Mouse (Mus musculus) forelimb bud, embryonic 11.5 days (tissue): ENCODE measurements around the gene Clock.

Experiments
- DNase-seq: peaks from one replicate; pipeline ENCODE4 v3.0.0-alpha.2; 2012; ENCODE audit warnings: low read depth, low spot score

Clock gene

DNA sequence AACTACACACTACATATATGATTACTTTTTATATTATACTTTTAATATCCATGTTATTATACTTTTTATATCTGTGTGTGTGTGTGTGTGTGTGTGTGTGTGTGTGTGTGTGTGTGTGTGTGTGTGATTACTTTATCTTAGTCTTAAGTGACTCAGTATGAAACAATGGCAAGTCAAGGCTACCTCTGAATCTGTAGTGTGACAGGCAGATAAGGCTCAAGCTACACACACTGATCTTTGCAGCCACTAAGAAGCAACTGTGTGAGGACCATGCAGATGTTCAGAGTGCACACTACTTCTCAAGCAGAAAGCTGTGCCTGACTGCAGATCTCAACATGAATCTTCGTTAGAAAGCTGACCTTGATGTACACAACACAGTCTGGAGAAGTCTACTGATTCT lies 20.7 kb downstream of the Clock start:
- DNase-seq = no peak

- no peak for DNase-seq
Measured at GRCm38 (mm10) chr5:76274977-76275376, 29.6 kb downstream of the Clock start.

DNA sequence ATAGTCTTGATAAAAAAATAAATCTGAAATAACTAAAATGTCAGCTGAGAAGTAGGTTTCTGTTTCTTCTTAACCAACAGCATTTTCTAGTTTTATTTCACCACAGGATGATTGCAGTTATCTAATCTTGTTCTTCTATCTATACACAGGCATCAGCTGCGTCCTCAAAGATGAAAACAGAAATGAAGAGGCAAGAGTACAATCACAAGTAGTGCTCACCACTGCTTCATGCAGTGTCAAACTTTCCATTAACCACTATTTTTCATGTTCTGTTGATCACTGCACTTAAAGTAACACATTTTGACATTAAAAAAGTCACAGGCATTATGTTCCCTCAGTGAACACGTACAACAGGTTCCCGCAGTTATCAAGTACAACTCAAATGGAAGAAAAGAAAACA lies 53.6 kb downstream of the Clock start:
- DNase-seq = no peak

DNA sequence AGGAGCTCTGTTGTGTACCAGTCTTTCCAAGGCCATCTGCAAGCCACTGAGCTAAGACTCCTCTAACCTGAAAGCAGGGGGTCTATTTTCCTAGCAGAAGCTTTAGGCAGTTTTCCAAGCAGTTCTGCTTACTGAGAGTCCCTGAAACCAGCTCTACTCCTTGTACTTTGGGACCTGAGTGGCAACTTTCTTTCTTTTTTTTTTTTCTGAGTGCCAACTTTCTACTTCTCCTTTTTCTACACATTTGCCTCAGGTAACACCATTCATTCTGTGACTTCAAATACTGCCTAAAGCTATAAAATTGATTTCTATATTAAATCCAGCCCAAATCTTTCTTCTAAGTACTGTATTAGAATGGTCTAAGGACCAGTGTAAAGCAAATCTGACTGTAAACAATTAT lies 58.1 kb downstream of the Clock start:
- DNase-seq = no peak

DNA sequence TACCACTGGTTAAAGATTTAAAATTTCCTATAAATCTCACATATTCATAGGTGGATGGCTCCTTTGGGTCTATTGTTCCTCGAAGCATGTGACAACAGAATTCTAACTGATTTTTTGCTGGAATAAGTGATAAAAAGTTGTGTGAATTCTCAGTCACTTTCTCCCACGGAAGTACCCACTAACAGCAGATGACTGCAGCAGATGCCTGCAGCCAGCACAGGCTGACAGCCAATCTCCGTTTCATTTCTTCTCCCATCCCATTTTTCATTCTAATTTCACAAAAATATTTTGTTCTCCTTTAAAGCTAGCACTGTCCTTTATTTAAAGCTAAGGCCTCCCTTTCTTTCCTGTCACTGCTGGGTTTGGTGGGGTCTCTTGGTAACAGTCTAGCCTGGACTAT lies 59.2 kb downstream of the Clock start:
- DNase-seq = no peak

GRCm38 (mm10) chr5:76244430-76244829 lies 60.2 kb downstream of the Clock start:
- no peak for DNase-seq

- no peak for DNase-seq
Measured at GRCm38 (mm10) chr5:76243929-76244328, 60.7 kb downstream of the Clock start.

- no peak for DNase-seq
Measured at GRCm38 (mm10) chr5:76243274-76243673, 61.3 kb downstream of the Clock start.

GRCm38 (mm10) chr5:76231171-76231855 lies 73.3 kb downstream of the Clock start:
- no peak for DNase-seq

DNA sequence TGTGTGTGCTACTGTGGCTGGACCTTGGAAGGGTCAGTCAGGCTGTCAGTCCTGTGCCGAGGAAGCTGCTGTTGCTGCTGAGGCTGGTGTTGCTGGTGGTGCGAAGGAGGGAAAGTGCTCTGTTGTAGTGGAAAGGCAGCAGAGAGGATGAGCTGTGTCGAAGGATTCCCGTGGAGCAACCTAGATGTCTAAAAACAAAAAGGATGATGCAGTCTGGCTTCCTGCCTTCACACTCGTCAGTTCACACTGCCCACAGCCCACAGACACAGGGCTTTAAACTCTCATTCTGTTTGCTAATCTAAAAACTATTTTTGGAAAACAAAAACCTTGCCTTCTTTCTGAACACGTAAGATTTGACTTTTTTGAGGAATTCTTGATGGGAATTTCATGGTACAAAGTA lies 87.9 kb downstream of the Clock start:
- DNase-seq = no peak

DNA sequence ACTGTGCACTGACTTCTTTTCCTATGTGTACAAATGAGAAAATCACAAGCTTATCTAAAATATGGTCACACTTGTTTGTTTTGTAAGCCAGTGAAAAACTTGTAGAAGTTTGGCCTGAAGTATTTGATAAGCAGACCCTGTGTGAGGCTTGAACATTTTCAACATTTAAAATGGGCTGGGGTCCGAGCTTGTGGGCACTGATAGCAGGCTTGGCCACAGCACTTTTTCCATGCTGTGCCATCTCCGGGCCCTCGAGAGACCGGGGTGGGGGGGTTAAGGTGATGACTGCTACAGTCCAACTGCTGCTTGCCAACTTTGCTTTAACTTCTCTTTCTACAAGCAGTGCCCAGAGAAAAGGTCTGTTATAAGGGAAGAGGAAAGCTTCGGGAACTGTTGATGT lies 96.5 kb downstream of the Clock start:
- no peak for DNase-seq

DNA sequence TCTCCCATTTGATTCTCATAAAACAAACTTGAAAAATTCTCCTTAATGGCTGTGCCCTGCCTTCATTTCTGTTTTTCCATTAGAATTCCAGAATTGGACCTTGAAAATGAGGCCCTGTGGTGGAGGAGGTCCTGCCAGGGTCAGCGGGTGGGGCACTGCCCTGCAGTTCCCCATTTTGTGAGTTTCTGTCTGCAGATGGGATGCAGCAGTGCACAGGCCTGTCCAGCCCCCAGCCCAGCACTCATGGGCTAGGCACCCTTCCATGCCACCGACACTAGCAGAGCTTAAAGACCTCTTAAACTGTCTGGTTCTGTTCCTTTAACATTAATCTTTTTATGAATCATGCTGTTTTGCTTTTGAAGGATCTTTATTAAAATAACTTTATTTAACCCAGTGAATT lies 98.7 kb downstream of the Clock start:
- DNase-seq = no peak

DNA sequence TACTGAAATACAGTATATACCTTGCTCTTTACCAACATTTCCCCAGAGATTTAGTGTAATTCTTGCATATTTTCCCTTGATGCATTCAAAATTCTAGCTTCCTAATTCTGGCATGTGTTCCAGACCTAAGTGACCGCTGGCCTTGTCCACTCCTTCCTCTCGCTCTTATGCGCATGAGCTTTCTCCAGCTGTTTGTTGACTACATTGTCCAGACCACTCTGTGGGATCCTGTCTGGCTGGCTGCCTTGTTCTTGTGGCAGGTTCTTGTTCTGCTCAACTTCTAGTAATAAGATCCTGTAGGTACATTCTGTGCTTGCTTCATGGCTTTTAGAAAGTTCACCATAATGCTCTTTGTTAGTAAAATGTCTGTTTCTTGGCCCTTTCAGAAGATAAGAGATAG lies 101.4 kb downstream of the Clock start:
- no peak for DNase-seq

DNA sequence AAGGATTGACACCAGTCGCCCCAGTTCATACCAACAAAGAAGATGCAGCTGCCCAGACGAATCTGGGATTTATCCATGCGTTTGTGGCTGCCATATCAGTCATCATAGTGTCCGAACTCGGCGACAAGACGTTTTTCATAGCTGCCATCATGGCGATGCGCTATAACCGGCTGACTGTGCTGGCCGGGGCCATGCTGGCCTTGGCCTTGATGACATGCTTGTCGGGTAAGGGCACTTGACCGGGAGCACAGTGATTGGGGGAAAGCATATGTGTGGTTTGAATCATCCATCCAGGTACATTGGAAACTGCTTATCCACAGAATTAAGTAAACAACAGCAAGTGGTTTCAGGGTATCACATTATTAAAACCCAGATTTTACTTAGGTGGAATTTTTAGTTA lies 105.2 kb downstream of the Clock start:
- DNase-seq = no peak

- no peak for DNase-seq
Measured at GRCm38 (mm10) chr5:76194377-76194945, 110.1 kb downstream of the Clock start.

GRCm38 (mm10) chr5:76193075-76193474 lies 111.5 kb downstream of the Clock start:
- DNase-seq = no peak

DNA sequence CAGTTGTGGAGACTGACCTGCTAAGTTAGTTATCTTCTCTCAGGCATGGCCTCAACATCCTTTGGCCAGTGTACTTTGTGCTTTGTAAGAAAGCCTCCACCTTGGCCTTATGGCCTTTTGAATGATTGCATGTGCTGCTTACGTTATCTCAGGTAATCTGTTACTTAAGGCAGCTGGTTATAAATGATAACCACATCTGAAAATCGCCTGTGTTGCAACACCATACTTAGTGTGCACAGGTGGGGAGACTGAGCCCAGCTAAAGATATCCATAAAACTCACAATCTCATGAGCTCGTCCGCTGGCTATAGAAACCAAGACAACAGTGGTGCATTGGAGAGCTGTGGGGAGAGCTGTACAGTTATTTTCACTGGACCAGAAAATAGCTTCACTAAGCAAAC lies 114.0 kb downstream of the Clock start:
- no peak for DNase-seq

DNA sequence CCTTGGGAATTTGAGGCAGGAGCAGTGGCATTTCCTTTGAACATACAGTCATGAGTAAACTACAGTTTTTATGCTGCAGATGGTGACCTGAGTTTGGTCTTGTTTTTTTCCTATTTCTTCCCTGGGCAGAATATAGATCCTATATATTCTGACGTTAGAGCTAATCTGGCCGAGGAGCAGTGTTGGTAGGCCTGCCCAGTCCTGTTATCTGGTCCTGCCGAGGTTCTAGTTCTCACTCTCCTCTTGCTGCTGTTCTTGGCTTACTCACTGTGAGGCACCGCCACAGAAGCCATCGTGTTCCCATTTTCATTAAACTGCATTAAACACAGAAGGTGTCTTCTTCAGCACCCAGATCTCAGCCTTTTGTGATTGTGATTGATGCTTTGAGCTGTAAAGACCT lies 116.7 kb downstream of the Clock start:
- DNase-seq = no peak

- DNase-seq = peak; percentile 72
Measured at GRCm38 (mm10) chr5:76184286-76185080, 120.1 kb downstream of the Clock start.

DNA sequence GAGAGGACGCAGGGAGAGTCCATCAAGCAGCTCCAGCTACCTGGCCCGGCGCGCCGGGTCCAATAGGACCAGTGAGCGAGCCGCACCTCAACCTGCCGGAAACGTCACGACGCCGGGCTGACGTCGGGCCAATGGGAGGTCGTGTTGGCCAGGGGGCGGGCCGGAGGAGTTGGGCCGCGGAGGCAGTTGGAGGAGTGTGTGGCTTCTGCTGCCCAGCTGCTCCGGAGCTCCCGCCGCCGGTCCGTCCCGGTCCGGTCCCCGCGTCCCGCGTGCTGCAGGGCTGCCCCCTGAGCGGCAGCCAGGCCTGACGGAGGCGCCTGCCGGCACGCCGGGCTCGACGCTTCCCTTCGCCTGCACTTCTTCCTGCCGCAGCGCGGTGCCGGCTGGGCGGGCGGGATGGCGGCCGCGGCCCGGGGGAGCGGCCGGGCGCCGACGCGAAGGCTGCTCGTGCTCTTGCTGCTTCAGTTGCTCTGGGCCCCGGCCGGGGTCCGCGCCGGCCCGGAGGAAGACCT lies 120.8 kb downstream of the Clock start, which contains the start of gene Tmem165:
Gene Tmem165 (plus strand): TSS at position 131 of the 512 bp plus-strand sequence.
- DNase-seq = peak; percentile 91

- no peak for DNase-seq
Measured at GRCm38 (mm10) chr5:76183043-76183749, 121.4 kb downstream of the Clock start.

- no peak for DNase-seq
Measured at GRCm38 (mm10) chr5:76182326-76182725, 122.3 kb downstream of the Clock start.
